Mouse (Mus musculus) frontal cortex, postnatal 10 days (tissue): Measurements from ENCODE around the gene Arf4.
"Not testable (repeated sequence)": the region's sequence is repeated elsewhere in the genome, so short reads cannot be mapped to it uniquely, and the experiment has no call there.

Experiments
- DNase-seq, 2 experiments: peaks; one replicate each; pipeline ENCODE4 v3.0.0; 2022; ENCODE audit warnings: low spot score in 2 of 2, mixed read lengths in 1 of 2

The Arf4 gene

GRCm38 (mm10) chr14:26662016-26662415 is 24.1 kb downstream of the Arf4 start:
- DNase-seq = no peak

GRCm38 (mm10) chr14:26662488-26662887 is 24.6 kb downstream of the Arf4 start:
- no peak for DNase-seq

GRCm38 (mm10) chr14:26663851-26664250 is 26.0 kb downstream of the Arf4 start:
- no peak for DNase-seq

GRCm38 (mm10) chr14:26667991-26668370 is 30.1 kb downstream of the Arf4 start:
- DNase-seq = no peak

- peak in 1 of 2 experiments; percentile 8 for DNase-seq
Observed at GRCm38 (mm10) chr14:26668371-26669291, 30.8 kb downstream of the Arf4 start.

- DNase-seq = peak; percentile 74 to 86
Observed at GRCm38 (mm10) chr14:26669292-26670073, 31.6 kb downstream of the Arf4 start, which contains the start of gene Pde12. Gene Pde12 (minus strand): TSS chr14:26669883.

- no peak for DNase-seq
Observed at GRCm38 (mm10) chr14:26670964-26671363, 33.1 kb downstream of the Arf4 start.

- DNase-seq = not testable (repeated sequence)
Observed at GRCm38 (mm10) chr14:26671870-26672615, 34.2 kb downstream of the Arf4 start.

- DNase-seq = not testable (repeated sequence)
Observed at GRCm38 (mm10) chr14:26674476-26675169, 36.7 kb downstream of the Arf4 start.

- DNase-seq = no peak
Observed at GRCm38 (mm10) chr14:26675371-26675770, 37.5 kb downstream of the Arf4 start.

- DNase-seq = no peak
Observed at GRCm38 (mm10) chr14:26675791-26676190, 37.9 kb downstream of the Arf4 start.

- DNase-seq = no peak
Observed at GRCm38 (mm10) chr14:26690727-26691126, 52.9 kb downstream of the Arf4 start.

- DNase-seq = no peak
Observed at GRCm38 (mm10) chr14:26691363-26691762, 53.5 kb downstream of the Arf4 start.

GRCm38 (mm10) chr14:26692974-26693373 is 55.1 kb downstream of the Arf4 start, which contains the start of gene Dnah12:
Gene Dnah12 (plus strand): TSS chr14:26693274.
- no peak for DNase-seq

GRCm38 (mm10) chr14:26697912-26698311 is 60.0 kb downstream of the Arf4 start:
- DNase-seq = no peak

GRCm38 (mm10) chr14:26705246-26705645 is 67.4 kb downstream of the Arf4 start:
- DNase-seq = not testable (repeated sequence)
